Mouse (Mus musculus) liver, embryonic 15.5 days (tissue): ENCODE measurements around the gene Fgfr2. TPM values are rescaled to one million over a fixed set of nuclear protein-coding genes. Genes with fewer than 3 reads are reported as not detected.

Source experiments
- ATAC-seq: fragments of 200-750 bp; cut with Nextera tagmentation; 2 replicates; pipeline ENCODE4 v1.8.0; 2017; ENCODE audit warnings: moderate number of reproducible peaks, mild to moderate bottlenecking, moderate library complexity; ENCODE audit not compliant: insufficient read depth
- H3K27ac ChIP-seq: fragments of 300-500 bp; sonication (generic); replicated peaks from 2 replicates; pipeline ENCODE4 v1.5.1; 2015; ENCODE audit warnings: mild to moderate bottlenecking, inconsistent platforms
- H3K27me3 ChIP-seq: fragments of 300-500 bp; sonication (generic); 2 replicates; pipeline ENCODE4 v1.6.1; 2015; ENCODE audit warnings: mild to moderate bottlenecking, inconsistent platforms
- H3K36me3 ChIP-seq: fragments of 300-500 bp; sonication (generic); replicated peaks from 2 replicates; pipeline ENCODE4 v1.6.1; 2015; ENCODE audit warnings: moderate library complexity, mild to moderate bottlenecking, inconsistent platforms
- H3K4me1 ChIP-seq: fragments of 300-500 bp; sonication (generic); replicated peaks from 2 replicates; pipeline ENCODE4 v1.6.1; 2015; ENCODE audit warnings: inconsistent platforms
- H3K4me2 ChIP-seq: fragments of 300-500 bp; sonication (generic); 2 replicates; pipeline ENCODE4 v1.6.1; 2015; ENCODE audit warnings: moderate library complexity, mild to moderate bottlenecking, inconsistent platforms
- H3K4me3 ChIP-seq: fragments of 300-500 bp; sonication (generic); replicated peaks from 2 replicates; pipeline ENCODE4 v1.5.1; 2015; ENCODE audit warnings: mild to moderate bottlenecking, inconsistent platforms
- H3K9ac ChIP-seq: fragments of 300-500 bp; sonication (generic); 2 replicates; pipeline ENCODE4 v1.6.1; 2015; ENCODE audit warnings: moderate library complexity, mild to moderate bottlenecking, inconsistent platforms
- H3K9me3 ChIP-seq: fragments of 300-500 bp; sonication (generic); replicated peaks from 2 replicates; pipeline ENCODE4 v1.6.1; 2016; ENCODE audit warnings: inconsistent platforms
- WGBS: fragments of 180-500 bp; shearing (Covaris S2); methylation state at CpG from one replicate; pipeline ENCODE4 v1.1.7; 2015; ENCODE audit warnings: mixed read lengths; ENCODE audit not compliant: insufficient replicate concordance; 5-methylcytosine and 5-hydroxymethylcytosine counted together
- polyA plus RNA-seq: library from polyadenylated mRNA; unstranded; fragments of >200 nt; fragmentation: Nextera tagmentation; extraction: Ambion mirVana; gene quantifications from 2 replicates; pipeline ENCODE4 v1.2.1, GENCODE M21; 2015

Gene Fgfr2
- polyA plus RNA-seq, 1 experiment from 2014 or later: 10.5 TPM

DNA sequence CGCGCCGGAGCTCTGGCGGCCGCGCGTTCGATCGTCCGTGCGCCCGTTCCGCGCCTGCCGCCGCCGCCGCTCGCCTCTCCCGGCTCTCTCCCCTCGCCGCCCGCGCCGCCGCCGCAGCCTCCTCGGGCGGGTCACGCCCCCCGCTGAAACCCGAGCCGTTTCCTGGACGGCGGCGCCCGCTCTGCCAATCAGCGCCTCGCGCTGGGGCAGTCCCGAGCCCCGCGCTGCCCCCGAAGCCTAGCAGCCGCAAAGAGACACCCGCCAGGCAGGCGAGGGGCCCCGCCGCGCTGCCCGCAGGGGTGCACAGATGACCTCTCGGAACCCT lies 2857.0 kb downstream of the Fgfr2 start:
- Histone ChIP-seq H3K27me3 (peaks cover 66% of the 10 kb centered on the region), H3K9me3 (no peaks in the 10 kb centered on the region), H3K27ac (no peak overlapping the region), H3K4me2 (peak overlapping the region; percentile 58), H3K9ac (0 out of 2 replicates have a peak overlapping the region, but pooled peaks have one; percentile 30), H3K4me1 (no peaks in the 10 kb centered on the region), H3K36me3 (no peaks in the 10 kb centered on the region), H3K4me3 (peak overlapping the region; percentile 56)
- WGBS: under 1% methylated on average over 48 of the region's 52 CpGs
- ATAC-seq: peak; percentile 73

DNA sequence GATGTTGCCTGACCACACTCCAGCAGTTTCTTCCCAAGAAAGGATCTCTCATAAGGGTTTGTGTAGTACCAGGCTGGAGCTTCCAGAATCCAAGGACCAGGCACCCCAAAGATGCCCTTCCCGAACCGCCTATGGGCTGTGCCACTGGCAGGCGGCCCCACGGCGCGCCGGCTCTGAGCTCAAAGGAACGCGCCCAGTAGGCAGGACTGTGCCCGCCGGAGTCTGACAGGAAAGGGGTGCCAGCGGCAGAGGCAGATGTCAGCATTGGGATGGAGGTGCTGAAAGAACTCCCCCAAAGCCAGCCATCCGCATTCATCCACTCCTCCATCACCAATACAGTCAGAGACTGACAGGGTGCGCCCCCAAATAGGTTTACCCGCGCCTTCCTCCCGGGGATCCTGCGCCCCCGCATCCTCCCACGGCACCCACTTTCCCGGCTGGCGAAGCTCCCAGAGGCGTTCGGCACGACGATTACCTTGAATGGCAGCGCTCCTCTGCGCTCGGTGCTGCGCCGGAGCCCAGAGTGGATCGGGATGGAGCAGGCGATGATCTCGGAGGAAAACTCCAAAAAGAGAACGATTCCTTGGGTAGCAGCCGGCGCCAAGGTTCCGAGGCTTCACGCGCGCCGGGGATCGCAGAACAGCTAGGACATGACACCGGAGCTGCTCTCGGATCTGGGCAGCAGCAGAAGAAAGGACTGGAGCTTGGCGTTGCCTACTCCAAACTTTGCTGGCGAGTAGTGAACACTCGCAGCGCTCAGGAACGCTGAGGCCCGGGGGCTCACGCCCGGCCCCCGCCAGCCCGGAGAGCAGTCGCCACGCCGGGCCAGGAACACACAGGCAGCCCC lies 2857.6 kb downstream of the Fgfr2 start:
- Histone ChIP-seq H3K4me3 (peak overlapping the region; percentile 56), H3K27ac (no peak overlapping the region), H3K4me1 (no peaks in the 10 kb centered on the region), H3K9me3 (no peaks in the 10 kb centered on the region), H3K9ac (peak overlapping the region; percentile 30; the same call in 1 of the 2 replicates), H3K36me3 (no peaks in the 10 kb centered on the region), H3K27me3 (peaks cover 66% of the 10 kb centered on the region), H3K4me2 (peak overlapping the region; percentile 58)
- peak; percentile 23; the same call in 1 of the 2 replicates for ATAC-seq
- 1% methylated on average over 58 of the region's 58 CpGs for WGBS

DNA sequence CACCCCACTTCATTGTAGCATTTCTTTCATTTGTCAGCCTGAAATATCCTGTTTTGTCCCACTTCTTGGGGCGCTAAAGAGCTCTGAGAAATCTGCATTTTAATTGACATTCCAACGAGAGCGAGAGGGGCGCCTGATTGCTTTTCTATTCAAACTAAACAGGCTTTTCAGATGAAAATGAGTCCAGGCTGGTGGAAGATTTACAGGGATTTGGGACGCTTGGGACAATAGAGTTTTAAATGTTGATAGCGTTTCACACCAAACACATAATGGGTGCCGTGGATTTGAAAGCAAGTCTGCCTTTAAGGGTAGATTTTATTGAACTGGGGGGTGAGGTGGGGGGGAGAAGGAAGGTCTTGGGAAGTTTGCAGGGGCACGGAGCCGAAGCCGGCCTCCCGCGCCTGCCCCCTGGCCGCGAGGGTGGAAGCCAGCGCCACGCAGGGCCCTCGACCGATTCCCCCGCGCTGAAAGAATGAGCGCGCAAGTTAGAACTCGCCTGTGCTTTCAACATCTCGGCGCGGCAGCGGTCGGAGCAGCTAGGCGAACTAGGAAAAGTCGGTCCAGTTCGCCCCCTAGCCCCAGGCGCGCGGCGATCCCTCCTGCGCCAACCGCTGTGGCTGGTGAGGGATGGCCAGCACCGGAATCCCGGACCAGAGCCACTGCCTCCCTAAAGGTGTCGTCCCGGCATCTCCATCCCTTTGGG lies 2858.4 kb downstream of the Fgfr2 start:
- H3K9ac ChIP-seq: no peak overlapping the region
- H3K4me1 ChIP-seq: no peaks in the 10 kb centered on the region
- H3K4me3 ChIP-seq: peak overlapping the region; percentile 56
- no peaks in the 10 kb centered on the region for H3K36me3 ChIP-seq
- no peak overlapping the region for H3K27ac ChIP-seq
- no peak for ATAC-seq
- 2% methylated on average over 41 of the region's 41 CpGs for WGBS
- H3K4me2 ChIP-seq: peak overlapping the region; percentile 58
- peaks cover 66% of the 10 kb centered on the region for H3K27me3 ChIP-seq
- H3K9me3 ChIP-seq: no peaks in the 10 kb centered on the region

DNA sequence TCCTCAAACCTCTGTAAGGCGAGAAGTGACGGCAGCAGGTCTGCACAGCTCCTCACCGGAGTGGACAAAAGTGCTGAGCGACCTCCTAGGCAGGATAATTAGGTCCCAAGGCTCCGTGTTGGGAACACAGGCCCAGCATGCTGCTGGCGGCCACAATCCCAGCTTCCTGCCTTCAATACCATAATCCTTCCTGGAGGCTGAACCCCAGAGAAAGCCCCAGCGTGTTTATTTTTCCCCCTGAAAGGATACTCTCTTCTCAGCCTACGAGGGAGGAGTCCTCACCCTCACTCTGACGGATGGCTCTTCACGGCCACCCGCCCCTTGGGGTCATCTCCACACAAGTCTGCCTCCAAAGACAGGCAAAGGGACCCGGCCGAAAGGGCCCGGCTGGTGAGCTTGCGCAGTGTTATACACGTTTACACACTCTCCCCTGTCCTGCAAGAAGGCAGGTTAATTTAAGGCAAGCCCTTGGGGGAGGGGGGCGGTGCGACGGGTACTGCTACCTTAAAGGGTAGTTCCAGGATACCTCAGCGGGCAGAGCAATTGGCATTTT lies 2859.3 kb downstream of the Fgfr2 start:
- Histone ChIP-seq H3K4me2 (peak overlapping the region; percentile 58), H3K9me3 (no peaks in the 10 kb centered on the region), H3K36me3 (no peaks in the 10 kb centered on the region), H3K4me3 (peak overlapping the region; percentile 56), H3K27ac (no peak overlapping the region), H3K27me3 (peaks cover 66% of the 10 kb centered on the region), H3K9ac (no peak overlapping the region; the same call in 1 of the 2 replicates), H3K4me1 (no peaks in the 10 kb centered on the region)
- WGBS: 6% methylated on average over 20 of the region's 20 CpGs
- no peak for ATAC-seq

DNA sequence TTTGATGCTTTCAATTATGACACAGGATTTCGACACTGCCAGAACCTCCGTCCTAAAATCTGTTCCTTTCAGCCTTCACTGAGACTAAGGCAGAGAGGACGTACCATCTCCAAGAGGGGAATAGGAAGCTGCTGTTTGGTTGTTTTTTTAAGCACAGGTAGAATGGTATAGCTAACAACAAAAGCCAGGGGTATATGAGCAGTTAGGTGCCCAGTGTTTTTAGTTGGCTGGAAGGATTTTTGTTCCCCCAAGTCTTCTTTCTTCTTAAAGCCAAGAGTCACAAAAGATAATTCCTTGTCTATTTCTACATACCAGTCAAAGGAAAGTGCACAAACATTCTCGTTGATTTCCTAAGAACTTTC lies 2859.9 kb downstream of the Fgfr2 start:
- no peak overlapping the region for H3K4me3 ChIP-seq
- H3K4me1 ChIP-seq: no peaks in the 10 kb centered on the region
- H3K27me3 ChIP-seq: peaks cover 63% of the 10 kb centered on the region
- no peak overlapping the region for H3K27ac ChIP-seq
- 33% methylated on average over 4 of the region's 4 CpGs for WGBS
- H3K9me3 ChIP-seq: no peaks in the 10 kb centered on the region
- no peak overlapping the region for H3K9ac ChIP-seq
- no peaks in the 10 kb centered on the region for H3K36me3 ChIP-seq
- ATAC-seq: no peak
- peak overlapping the region; percentile 58; the same call in 1 of the 2 replicates for H3K4me2 ChIP-seq

DNA sequence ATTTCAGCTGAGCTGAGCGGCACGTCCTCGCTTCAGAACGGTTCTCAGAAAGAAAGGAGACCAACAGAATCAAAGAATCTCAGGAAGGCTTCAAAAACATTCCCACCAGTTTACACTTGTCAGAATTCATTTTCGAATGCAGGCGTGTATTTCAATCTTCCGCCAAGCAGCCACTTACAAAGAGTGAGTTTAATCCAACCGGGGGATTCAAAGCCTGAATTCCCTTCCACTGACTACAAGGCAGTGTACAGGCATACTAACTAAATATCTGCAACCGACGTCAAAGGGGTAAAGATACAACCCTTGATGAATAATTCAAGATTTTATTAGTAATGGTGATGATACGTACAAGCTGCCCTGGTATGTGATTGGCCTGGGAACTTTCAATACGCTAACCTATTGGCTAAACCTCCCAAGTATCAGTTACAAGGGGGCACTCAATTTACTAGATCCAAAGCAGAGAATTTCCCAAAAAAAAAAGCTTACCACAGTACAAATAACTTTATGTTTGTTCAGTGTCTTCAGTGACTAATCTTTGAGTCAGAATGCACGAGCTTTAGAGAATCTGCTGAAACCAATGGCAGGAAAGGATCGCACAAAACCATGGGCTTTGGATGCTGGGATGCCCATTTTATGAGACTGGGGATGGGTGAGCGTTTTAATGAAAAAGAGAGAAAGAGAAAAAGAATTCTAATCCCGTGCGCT lies 2860.5 kb downstream of the Fgfr2 start:
- Histone ChIP-seq H3K36me3 (no peaks in the 10 kb centered on the region), H3K9ac (no peak overlapping the region), H3K4me2 (no peak overlapping the region), H3K4me3 (no peak overlapping the region), H3K4me1 (no peaks in the 10 kb centered on the region), H3K27me3 (peaks cover 63% of the 10 kb centered on the region), H3K27ac (no peak overlapping the region), H3K9me3 (no peaks in the 10 kb centered on the region)
- WGBS: 32% methylated on average over 17 of the region's 17 CpGs
- no peak for ATAC-seq

DNA sequence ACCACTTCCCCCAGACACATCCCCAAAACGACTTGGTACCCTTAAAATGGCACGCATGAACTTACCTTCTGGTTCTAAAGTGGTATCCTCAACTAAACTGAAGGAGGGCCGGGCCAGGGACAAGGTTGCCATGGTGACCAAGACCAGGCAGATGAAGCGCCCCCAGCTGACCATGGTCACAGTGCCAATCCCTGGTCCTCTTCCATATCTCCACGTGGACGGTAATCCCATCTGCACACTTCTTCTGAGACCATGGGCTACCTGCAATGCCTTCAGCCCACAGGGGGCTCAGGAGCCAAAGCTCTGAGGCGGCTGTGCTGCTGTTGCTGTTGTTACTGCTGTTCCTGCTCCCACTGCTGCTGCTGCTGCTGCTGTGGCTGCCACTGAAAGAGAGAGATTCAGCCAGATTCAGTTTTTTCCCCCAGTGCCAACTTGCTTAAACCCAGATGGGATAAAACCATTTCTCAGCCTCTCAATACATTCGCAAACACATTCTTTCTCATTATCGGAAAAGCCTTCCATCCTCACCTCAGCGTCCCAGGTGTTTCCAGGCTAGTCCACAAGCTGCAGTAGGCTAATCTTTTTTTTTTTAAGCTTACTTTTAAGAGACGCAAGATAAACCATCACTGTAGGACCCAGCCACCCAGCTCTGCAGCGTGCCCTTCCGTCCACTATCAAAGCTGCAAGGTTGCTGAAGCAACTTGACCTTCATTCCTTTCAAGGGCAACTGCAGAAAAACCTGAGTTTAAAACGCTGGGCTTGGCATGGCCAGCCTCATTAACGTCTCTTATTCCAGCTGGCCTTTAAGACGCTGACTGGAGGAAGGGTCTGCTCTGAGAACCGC lies 2861.2 kb downstream of the Fgfr2 start:
- H3K4me3 ChIP-seq: no peak overlapping the region
- H3K4me1 ChIP-seq: no peaks in the 10 kb centered on the region
- H3K27me3 ChIP-seq: peaks cover 57% of the 10 kb centered on the region
- no peak overlapping the region for H3K9ac ChIP-seq
- no peak overlapping the region for H3K27ac ChIP-seq
- H3K9me3 ChIP-seq: no peaks in the 10 kb centered on the region
- 31% methylated on average over 17 of the region's 17 CpGs for WGBS
- no peak overlapping the region for H3K4me2 ChIP-seq
- H3K36me3 ChIP-seq: no peaks in the 10 kb centered on the region
- no peak for ATAC-seq

DNA sequence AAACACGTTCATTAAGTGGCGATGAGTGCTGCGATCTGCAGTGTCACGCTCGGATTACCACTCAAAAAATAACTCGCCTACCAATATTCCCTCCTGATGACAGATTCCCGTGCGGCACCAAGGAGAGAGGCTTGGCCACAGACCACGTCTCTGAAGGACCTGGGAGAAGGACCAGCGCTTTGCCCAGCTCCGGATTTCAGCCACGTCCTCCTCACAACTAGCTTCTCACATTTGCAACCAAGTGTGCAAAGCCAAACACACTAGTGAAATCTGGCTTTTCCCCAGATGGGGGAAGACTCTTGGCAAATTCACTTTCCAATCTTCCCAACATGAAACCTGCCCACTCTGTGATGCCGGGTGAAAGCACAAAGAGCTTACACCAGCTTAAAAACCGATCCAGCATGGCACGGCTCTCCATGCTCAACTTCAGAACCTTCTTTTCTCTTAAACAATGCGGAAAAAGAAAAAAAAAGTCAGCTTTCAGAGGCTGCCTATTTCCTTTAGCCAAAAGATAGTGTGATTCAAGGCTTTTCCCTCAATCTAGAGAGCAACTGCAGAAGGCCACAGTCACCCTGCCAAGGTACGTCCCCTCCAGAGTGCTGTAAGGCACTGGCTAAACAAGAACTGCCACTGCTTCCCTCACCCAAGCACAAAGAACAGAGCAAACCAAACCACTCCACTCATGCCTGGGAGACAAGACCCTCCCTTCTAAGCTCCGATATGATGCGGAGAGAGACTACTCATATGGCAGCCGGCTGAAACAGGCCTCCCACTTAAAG lies 2862.1 kb downstream of the Fgfr2 start:
- Histone ChIP-seq H3K4me2 (no peak overlapping the region), H3K36me3 (no peaks in the 10 kb centered on the region), H3K9me3 (no peaks in the 10 kb centered on the region), H3K9ac (no peak overlapping the region), H3K27me3 (peaks cover 48% of the 10 kb centered on the region), H3K4me3 (no peak overlapping the region), H3K4me1 (no peaks in the 10 kb centered on the region), H3K27ac (no peak overlapping the region)
- no peak for ATAC-seq
- 65% methylated on average over 20 of the region's 20 CpGs for WGBS

DNA sequence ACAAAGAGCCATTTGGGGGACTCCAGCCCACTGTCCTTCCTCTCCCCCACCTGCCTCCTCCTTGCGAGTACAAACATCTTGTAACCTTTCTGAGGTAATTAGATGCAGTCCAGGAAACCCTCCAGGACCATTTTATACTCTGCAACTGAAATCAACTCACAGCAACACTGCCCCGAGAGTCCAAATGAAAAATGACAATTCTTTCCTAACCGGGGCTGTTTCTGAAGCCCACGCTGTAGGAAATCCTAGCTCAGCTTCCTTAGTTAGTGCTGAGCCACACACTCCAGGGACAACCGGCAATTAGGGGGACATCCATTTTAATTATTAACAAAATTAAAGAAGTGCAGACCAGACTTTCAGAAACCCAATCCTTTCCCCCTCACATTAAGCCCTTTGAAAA lies 2863.1 kb downstream of the Fgfr2 start:
- Histone ChIP-seq H3K9ac (no peak overlapping the region), H3K4me3 (no peak overlapping the region), H3K4me2 (no peak overlapping the region), H3K27me3 (peaks cover 38% of the 10 kb centered on the region), H3K27ac (no peak overlapping the region), H3K36me3 (no peaks in the 10 kb centered on the region), H3K4me1 (no peaks in the 10 kb centered on the region), H3K9me3 (no peaks in the 10 kb centered on the region)
- no peak for ATAC-seq
- 25% methylated on average over 5 of the region's 5 CpGs for WGBS
